Mouse (Mus musculus) lung, postnatal 0 days (tissue): ENCODE results near the gene Stat4.

Experiments
- CTCF ChIP-seq: IDR thresholded peaks from 2 replicates; pipeline ENCODE4 v1.5.1; 2016; ENCODE audit warnings: antibody characterized with exemption, mild to moderate bottlenecking
- EP300 ChIP-seq: IDR thresholded peaks from 2 replicates; pipeline ENCODE4 v1.6.1; 2016; ENCODE audit warnings: antibody characterized with exemption, mild to moderate bottlenecking, control low read depth

DNA sequence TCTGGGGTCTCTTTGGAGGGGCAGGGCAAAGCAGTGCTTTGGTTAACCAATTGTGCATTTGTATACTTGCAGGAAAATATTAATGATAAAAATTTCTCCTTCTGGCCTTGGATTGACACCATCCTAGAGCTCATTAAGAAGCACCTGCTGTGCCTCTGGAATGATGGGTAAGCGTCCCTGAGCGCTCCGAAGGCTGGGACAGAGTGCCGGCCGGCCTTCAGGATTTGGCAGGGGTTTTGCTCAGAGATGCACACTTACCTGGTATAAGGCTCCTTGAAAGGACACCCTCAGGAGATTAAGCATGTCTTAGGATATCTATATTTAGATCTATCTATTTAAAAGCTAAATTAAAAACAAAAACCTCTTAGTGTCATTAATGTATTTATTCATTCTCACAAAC lies 164.2 kb downstream of the Stat4 start:
- TF ChIP-seq EP300 (no peak), CTCF (no peak)
